Mouse (Mus musculus): ENCODE data around the gene 4921517D22Rik. TPM values are rescaled to one million over a fixed set of nuclear protein-coding genes. Genes with fewer than 3 reads are reported as not detected.
"Not testable (repeated sequence)": the region's sequence is repeated elsewhere in the genome, so short reads cannot be mapped to it uniquely, and the experiment has no call there.

4921517D22Rik gene
- polyA plus RNA-seq (2017; shearing (Covaris generic)), result not detected

GRCm38 (mm10) chr13:59694008-59694407 is at the start of gene 4921517D22Rik:
Gene 4921517D22Rik, minus strand, starts transcription at chr13:59694108.
- no peak for ATAC-seq

- ATAC-seq, result no peak
These were observed 47.8 kb upstream of the 4921517D22Rik start for GRCm38 (mm10) chr13:59741697-59742096.

GRCm38 (mm10) chr13:59741096-59741495 is 47.2 kb upstream of the 4921517D22Rik start:
- ATAC-seq, result no peak

GRCm38 (mm10) chr13:59739397-59739796 is 45.5 kb upstream of the 4921517D22Rik start:
- ATAC-seq, result no peak

- ATAC-seq, result no peak
These were observed 44.5 kb upstream of the 4921517D22Rik start for GRCm38 (mm10) chr13:59738455-59738854.

- ATAC-seq, result no peak
These were observed 41.3 kb upstream of the 4921517D22Rik start for GRCm38 (mm10) chr13:59735190-59735589.

- ATAC-seq, result not testable (repeated sequence)
These were observed 40.4 kb upstream of the 4921517D22Rik start for GRCm38 (mm10) chr13:59734347-59734746.

- ATAC-seq, result no peak
These were observed 40.0 kb upstream of the 4921517D22Rik start for GRCm38 (mm10) chr13:59733936-59734335.

- no peak for ATAC-seq
These were observed 37.7 kb upstream of the 4921517D22Rik start, which contains the start of gene Spata31d1d for GRCm38 (mm10) chr13:59731652-59732051. Gene Spata31d1d, minus strand, starts transcription at chr13:59731752.

- peak; percentile 88 for ATAC-seq
These were observed 34.6 kb upstream of the 4921517D22Rik start for GRCm38 (mm10) chr13:59728378-59729093.

- no peak for ATAC-seq
These were observed 32.4 kb upstream of the 4921517D22Rik start for GRCm38 (mm10) chr13:59726139-59726867.

- ATAC-seq, result not testable (repeated sequence)
These were observed 28.2 kb upstream of the 4921517D22Rik start for GRCm38 (mm10) chr13:59722089-59722488.

- no peak for ATAC-seq
These were observed 25.6 kb upstream of the 4921517D22Rik start for GRCm38 (mm10) chr13:59719475-59719874.

GRCm38 (mm10) chr13:59718857-59719440 is 25.0 kb upstream of the 4921517D22Rik start:
- peak; percentile 41 for ATAC-seq

GRCm38 (mm10) chr13:59713710-59714109 is 19.8 kb upstream of the 4921517D22Rik start:
- peak; percentile 100 for ATAC-seq

GRCm38 (mm10) chr13:59711984-59712383 is 18.1 kb upstream of the 4921517D22Rik start, which contains the start of gene Spata31d1b:
Gene Spata31d1b, plus strand, starts transcription at chr13:59712284.
- not testable (repeated sequence) for ATAC-seq

GRCm38 (mm10) chr13:59710230-59710629 is 16.3 kb upstream of the 4921517D22Rik start, which contains the start of gene Spata31d1a:
Gene Spata31d1a, minus strand, starts transcription at chr13:59710330.
- ATAC-seq, result no peak

GRCm38 (mm10) chr13:59704562-59704961 is 10.7 kb upstream of the 4921517D22Rik start:
- ATAC-seq, result peak; percentile 89

- ATAC-seq, result no peak
These were observed 9.6 kb upstream of the 4921517D22Rik start for GRCm38 (mm10) chr13:59703514-59703913.

GRCm38 (mm10) chr13:59700137-59700536 is 6.2 kb upstream of the 4921517D22Rik start:
- not testable (repeated sequence) for ATAC-seq

GRCm38 (mm10) chr13:59699131-59699530 is 5.2 kb upstream of the 4921517D22Rik start:
- no peak for ATAC-seq

- peak; percentile 74 for ATAC-seq
These were observed 1.9 kb upstream of the 4921517D22Rik start for GRCm38 (mm10) chr13:59695781-59696180.

GRCm38 (mm10) chr13:59691478-59691877 is 2.4 kb downstream of the 4921517D22Rik start:
- no peak for ATAC-seq
